Mouse (Mus musculus): ENCODE results near the gene Cd82. TPM values are rescaled to one million over a fixed set of nuclear protein-coding genes. Genes with fewer than 3 reads are reported as not detected.

Cd82 gene
- 17.4 and 27.4 TPM in 2 replicates for polyA plus RNA-seq (2014; fragmentation: Nextera tagmentation; extraction: Ambion mirVana)

DNA sequence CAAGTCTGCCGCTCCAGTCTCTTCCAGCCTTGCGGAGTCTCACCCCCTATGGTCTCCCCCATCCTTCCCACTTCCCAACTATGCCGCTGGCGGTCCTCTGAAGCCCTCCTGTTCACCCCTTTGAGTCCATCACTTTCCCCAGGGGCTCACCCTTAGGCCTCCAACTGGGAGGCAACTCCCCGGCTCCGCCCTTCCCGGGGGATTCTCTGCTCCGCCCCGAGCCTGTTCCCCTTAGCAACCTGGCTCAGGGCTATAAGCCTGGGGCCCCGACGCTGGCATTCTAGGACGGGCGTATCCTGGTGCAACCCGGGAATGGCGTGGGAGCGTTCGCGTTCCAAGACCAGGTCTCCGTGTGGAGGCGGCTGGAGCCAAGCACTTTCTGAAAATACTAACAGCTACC lies at the start of gene Cd82:
Cd82 (minus strand) TSS at position 381 of the 400 bp plus-strand sequence.
- 2% methylated on average over 20 of the region's 20 CpGs for WGBS
- H3K4me2 ChIP-seq (replicated peaks; ENCODE audit: low read depth, low read length) = peak within 1 kb of the TSS; percentile 77
- peaks cover 11% of the 10 kb centered on the region; the same call in 1 of the 2 replicates for H3K4me1 ChIP-seq (ENCODE audit: control insufficient read depth, insufficient read depth, low read length)
- H3K27me3 ChIP-seq (ENCODE audit: control insufficient read depth, insufficient read depth, low read length) = 0 out of 2 replicates have a peak, but pooled peaks cover 7% of the 10 kb centered on the region
- peak; percentile 85 for ATAC-seq (ENCODE audit: low FRiP score, low TSS enrichment)
- H3K9me3 ChIP-seq (ENCODE audit: control insufficient read depth, low read length) = no peaks in the 10 kb centered on the region
- H3K27ac ChIP-seq (ENCODE audit: low read depth, low read length) = peak within 1 kb of the TSS; percentile 71; the same call in 1 of the 2 replicates
- peak within 1 kb of the TSS; percentile 46 for H3K4me3 ChIP-seq (ENCODE audit: low read length)
- H3K9ac ChIP-seq (ENCODE audit: low read depth, low read length) = peak within 1 kb of the TSS; percentile 57
- H3K36me3 ChIP-seq (ENCODE audit: control insufficient read depth, insufficient read depth, low read length) = no peaks in the 10 kb centered on the region

DNA sequence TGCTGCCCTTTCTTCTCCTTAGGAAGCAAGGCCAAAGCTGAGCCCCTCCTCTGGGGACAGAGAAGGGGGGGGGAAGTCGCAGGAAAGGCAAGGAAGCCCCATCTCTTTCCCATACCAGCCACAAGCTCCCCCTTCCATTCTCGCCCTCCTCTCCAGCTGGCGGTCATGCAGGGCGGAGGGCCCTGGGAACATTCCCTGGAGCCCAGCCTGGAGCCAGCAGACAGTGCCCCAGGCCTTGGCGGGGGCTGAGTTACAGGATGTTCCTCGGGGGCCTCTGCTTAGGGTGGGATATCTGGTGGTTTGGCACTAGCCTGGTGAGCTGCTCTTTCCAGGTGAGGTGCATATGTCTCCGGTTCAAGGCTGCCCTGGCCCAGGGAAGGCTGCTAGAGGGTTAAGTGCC lies 49.2 kb upstream of the Cd82 start:
- Histone ChIP-seq H3K4me1 (ENCODE audit: control insufficient read depth, insufficient read depth, low read length) (no peaks in the 10 kb centered on the region), H3K9me3 (ENCODE audit: control insufficient read depth, low read length) (no peaks in the 10 kb centered on the region), H3K4me2 (replicated peaks; ENCODE audit: low read depth, low read length) (no peak overlapping the region), H3K4me3 (ENCODE audit: low read length) (no peak overlapping the region), H3K27me3 (ENCODE audit: control insufficient read depth, insufficient read depth, low read length) (no peaks in the 10 kb centered on the region), H3K36me3 (ENCODE audit: control insufficient read depth, insufficient read depth, low read length) (no peaks in the 10 kb centered on the region), H3K27ac (ENCODE audit: low read depth, low read length) (no peak overlapping the region), H3K9ac (ENCODE audit: low read depth, low read length) (no peak overlapping the region)
- 62% methylated on average over 7 of the region's 7 CpGs for WGBS
- ATAC-seq (ENCODE audit: low FRiP score, low TSS enrichment) = no peak

- no peak overlapping the region for H3K4me3 ChIP-seq (ENCODE audit: low read length)
- no peak overlapping the region for H3K27ac ChIP-seq (ENCODE audit: low read depth, low read length)
- ATAC-seq (ENCODE audit: low FRiP score, low TSS enrichment) = no peak
- no peaks in the 10 kb centered on the region for H3K4me1 ChIP-seq (ENCODE audit: control insufficient read depth, insufficient read depth, low read length)
- H3K36me3 ChIP-seq (ENCODE audit: control insufficient read depth, insufficient read depth, low read length) = no peaks in the 10 kb centered on the region
- no peak overlapping the region for H3K9ac ChIP-seq (ENCODE audit: low read depth, low read length)
- H3K27me3 ChIP-seq (ENCODE audit: control insufficient read depth, insufficient read depth, low read length) = no peaks in the 10 kb centered on the region
- WGBS = 100% methylated on average over 1 of the region's 1 CpGs
- H3K4me2 ChIP-seq (replicated peaks; ENCODE audit: low read depth, low read length) = no peak overlapping the region
- H3K9me3 ChIP-seq (ENCODE audit: control insufficient read depth, low read length) = no peaks in the 10 kb centered on the region
These were observed 47.9 kb upstream of the Cd82 start for GRCm38 (mm10) chr2:93510839-93511238.

DNA sequence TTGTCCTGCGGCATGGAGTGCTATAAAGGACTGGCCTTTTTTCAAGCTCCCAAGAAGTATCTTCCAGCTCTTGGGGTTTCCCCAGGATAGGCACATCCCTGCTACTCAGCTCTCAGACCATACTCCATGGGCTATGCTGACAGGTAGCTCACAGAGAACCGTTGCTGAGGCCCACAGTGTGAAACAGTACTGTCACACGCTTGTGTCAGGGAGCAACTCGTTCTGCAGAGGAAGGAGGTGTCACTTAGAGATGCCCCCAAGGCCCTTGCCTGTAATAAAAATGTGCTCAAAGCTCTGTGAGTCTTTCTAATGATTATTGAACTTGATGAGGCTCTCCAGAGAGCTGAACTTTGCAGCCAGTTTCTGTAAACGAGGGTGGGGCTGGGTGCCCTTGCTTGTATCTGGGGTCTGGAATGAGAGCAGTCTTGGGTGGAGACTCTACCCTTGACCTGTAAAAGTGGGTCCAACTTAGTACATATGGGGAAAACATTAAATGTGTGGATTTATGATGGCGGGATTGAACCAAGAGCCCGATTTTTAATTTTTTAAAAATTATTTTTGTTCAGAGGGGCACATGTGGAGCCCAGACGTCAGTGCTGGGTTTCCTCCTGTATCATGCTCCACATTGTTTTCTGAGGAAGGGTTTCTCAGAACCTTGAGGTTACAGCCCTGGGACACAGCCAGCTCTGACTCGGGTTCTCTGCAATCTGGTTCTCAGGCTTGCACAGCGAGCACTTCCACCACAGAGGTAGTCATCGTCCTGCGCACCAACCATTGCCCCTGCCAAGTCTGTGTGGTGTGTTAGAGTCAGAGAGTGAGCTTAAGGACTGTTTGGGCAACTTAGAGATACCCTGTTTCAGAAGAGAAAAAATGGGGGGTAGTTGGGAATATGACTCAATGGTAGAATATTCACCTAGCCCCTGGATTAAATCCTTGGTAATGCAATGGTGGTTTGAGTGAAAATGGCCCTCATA lies 47.1 kb upstream of the Cd82 start:
- Histone ChIP-seq H3K9me3 (ENCODE audit: control insufficient read depth, low read length) (no peaks in the 10 kb centered on the region), H3K4me2 (replicated peaks; ENCODE audit: low read depth, low read length) (no peak overlapping the region), H3K27ac (ENCODE audit: low read depth, low read length) (no peak overlapping the region), H3K4me1 (ENCODE audit: control insufficient read depth, insufficient read depth, low read length) (no peaks in the 10 kb centered on the region), H3K9ac (ENCODE audit: low read depth, low read length) (no peak overlapping the region), H3K4me3 (ENCODE audit: low read length) (no peak overlapping the region), H3K36me3 (ENCODE audit: control insufficient read depth, insufficient read depth, low read length) (no peaks in the 10 kb centered on the region), H3K27me3 (ENCODE audit: control insufficient read depth, insufficient read depth, low read length) (no peaks in the 10 kb centered on the region)
- WGBS = 73% methylated on average over 12 of the region's 12 CpGs
- ATAC-seq (ENCODE audit: low FRiP score, low TSS enrichment) = no peak

GRCm38 (mm10) chr2:93505091-93505490 lies 42.2 kb upstream of the Cd82 start:
- H3K9me3 ChIP-seq (ENCODE audit: control insufficient read depth, low read length) = no peaks in the 10 kb centered on the region
- no peak overlapping the region for H3K4me2 ChIP-seq (replicated peaks; ENCODE audit: low read depth, low read length)
- 81% methylated on average over 6 of the region's 6 CpGs for WGBS
- no peaks in the 10 kb centered on the region for H3K27me3 ChIP-seq (ENCODE audit: control insufficient read depth, insufficient read depth, low read length)
- no peaks in the 10 kb centered on the region for H3K4me1 ChIP-seq (ENCODE audit: control insufficient read depth, insufficient read depth, low read length)
- no peak overlapping the region for H3K27ac ChIP-seq (ENCODE audit: low read depth, low read length)
- H3K9ac ChIP-seq (ENCODE audit: low read depth, low read length) = no peak overlapping the region
- ATAC-seq (ENCODE audit: low FRiP score, low TSS enrichment) = no peak
- no peaks in the 10 kb centered on the region for H3K36me3 ChIP-seq (ENCODE audit: control insufficient read depth, insufficient read depth, low read length)
- no peak overlapping the region for H3K4me3 ChIP-seq (ENCODE audit: low read length)

DNA sequence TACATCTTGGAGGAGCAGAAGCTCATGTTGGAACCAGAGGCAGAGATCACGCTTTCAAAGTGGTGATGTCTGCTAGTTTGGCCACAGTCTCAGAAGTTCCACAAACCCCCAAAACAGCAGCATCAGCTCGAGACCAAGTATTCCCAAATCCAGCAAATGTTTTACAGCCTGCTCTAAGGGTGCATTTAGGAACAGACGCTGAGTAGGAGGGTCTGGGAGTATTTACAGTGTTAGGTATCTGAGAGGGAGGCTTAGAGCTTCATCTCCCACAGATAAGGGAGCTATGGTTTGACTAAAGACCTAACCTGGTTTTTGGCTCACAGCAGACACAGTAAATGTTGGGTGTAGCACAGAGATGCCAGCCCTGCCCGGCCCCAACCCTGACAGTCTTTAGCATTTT lies 40.4 kb upstream of the Cd82 start:
- no peaks in the 10 kb centered on the region for H3K4me1 ChIP-seq (ENCODE audit: control insufficient read depth, insufficient read depth, low read length)
- H3K36me3 ChIP-seq (ENCODE audit: control insufficient read depth, insufficient read depth, low read length) = no peaks in the 10 kb centered on the region
- no peak overlapping the region for H3K27ac ChIP-seq (ENCODE audit: low read depth, low read length)
- WGBS = 60% methylated on average over 4 of the region's 4 CpGs
- H3K27me3 ChIP-seq (ENCODE audit: control insufficient read depth, insufficient read depth, low read length) = no peaks in the 10 kb centered on the region
- H3K9me3 ChIP-seq (ENCODE audit: control insufficient read depth, low read length) = no peaks in the 10 kb centered on the region
- H3K9ac ChIP-seq (ENCODE audit: low read depth, low read length) = no peak overlapping the region
- no peak overlapping the region for H3K4me2 ChIP-seq (replicated peaks; ENCODE audit: low read depth, low read length)
- no peak overlapping the region for H3K4me3 ChIP-seq (ENCODE audit: low read length)
- no peak for ATAC-seq (ENCODE audit: low FRiP score, low TSS enrichment)

DNA sequence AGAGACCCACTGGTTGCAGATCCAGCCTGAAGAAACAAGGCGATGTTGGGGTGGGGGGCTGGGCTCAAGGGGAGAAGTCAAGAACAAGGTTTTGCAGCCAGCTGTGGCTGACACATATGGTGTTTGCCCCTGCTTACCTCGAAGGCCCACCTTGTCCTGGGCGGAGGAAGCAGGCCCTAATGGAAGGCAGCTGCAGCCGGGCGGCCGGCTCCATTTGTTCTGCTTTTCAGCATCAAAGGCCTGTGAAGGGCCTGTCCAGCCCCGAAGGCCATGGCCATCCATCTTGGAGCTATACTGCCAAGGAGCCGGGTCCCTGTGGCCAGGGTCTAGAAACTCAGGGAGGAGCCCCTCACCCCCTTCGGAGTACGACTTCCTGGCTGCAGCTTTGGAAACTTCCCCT lies 38.4 kb upstream of the Cd82 start:
- Histone ChIP-seq H3K27me3 (ENCODE audit: control insufficient read depth, insufficient read depth, low read length) (no peaks in the 10 kb centered on the region), H3K27ac (ENCODE audit: low read depth, low read length) (no peak overlapping the region), H3K9ac (ENCODE audit: low read depth, low read length) (no peak overlapping the region), H3K4me2 (replicated peaks; ENCODE audit: low read depth, low read length) (no peak overlapping the region), H3K4me3 (ENCODE audit: low read length) (no peak overlapping the region), H3K9me3 (ENCODE audit: control insufficient read depth, low read length) (no peaks in the 10 kb centered on the region), H3K36me3 (ENCODE audit: control insufficient read depth, insufficient read depth, low read length) (no peaks in the 10 kb centered on the region), H3K4me1 (ENCODE audit: control insufficient read depth, insufficient read depth, low read length) (no peaks in the 10 kb centered on the region)
- ATAC-seq (ENCODE audit: low FRiP score, low TSS enrichment) = no peak
- WGBS = 30% methylated on average over 10 of the region's 10 CpGs

GRCm38 (mm10) chr2:93497221-93497620 lies 34.3 kb upstream of the Cd82 start:
- Histone ChIP-seq H3K4me1 (ENCODE audit: control insufficient read depth, insufficient read depth, low read length) (no peaks in the 10 kb centered on the region), H3K9ac (ENCODE audit: low read depth, low read length) (no peak overlapping the region), H3K4me2 (replicated peaks; ENCODE audit: low read depth, low read length) (no peak overlapping the region), H3K27ac (ENCODE audit: low read depth, low read length) (no peak overlapping the region), H3K27me3 (ENCODE audit: control insufficient read depth, insufficient read depth, low read length) (no peaks in the 10 kb centered on the region), H3K9me3 (ENCODE audit: control insufficient read depth, low read length) (no peaks in the 10 kb centered on the region), H3K36me3 (ENCODE audit: control insufficient read depth, insufficient read depth, low read length) (no peaks in the 10 kb centered on the region), H3K4me3 (ENCODE audit: low read length) (no peak overlapping the region)
- no peak for ATAC-seq (ENCODE audit: low FRiP score, low TSS enrichment)
- 89% methylated on average over 5 of the region's 5 CpGs for WGBS

DNA sequence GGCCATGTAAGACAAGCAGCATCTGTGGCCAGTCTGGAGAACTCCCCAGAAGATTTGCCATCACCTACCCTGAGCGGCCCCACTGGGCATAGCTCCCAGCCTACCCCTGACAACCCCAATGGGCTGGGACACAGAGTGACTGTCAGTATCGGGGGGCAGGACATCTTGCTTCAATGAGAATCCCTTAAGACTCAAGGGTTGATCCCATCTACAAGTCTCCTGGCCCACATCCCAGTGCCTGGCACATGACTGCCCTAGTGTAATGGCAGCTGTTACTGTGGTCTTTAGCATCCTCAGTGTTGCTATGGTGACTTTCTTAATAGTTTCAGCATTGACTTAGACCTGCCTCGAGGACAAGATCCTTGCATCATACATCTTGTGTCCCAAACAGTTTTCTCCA lies 32.2 kb upstream of the Cd82 start:
- ATAC-seq (ENCODE audit: low FRiP score, low TSS enrichment) = no peak
- Histone ChIP-seq H3K36me3 (ENCODE audit: control insufficient read depth, insufficient read depth, low read length) (no peaks in the 10 kb centered on the region), H3K9ac (ENCODE audit: low read depth, low read length) (no peak overlapping the region), H3K27ac (ENCODE audit: low read depth, low read length) (no peak overlapping the region), H3K9me3 (ENCODE audit: control insufficient read depth, low read length) (no peaks in the 10 kb centered on the region), H3K4me2 (replicated peaks; ENCODE audit: low read depth, low read length) (no peak overlapping the region), H3K27me3 (ENCODE audit: control insufficient read depth, insufficient read depth, low read length) (no peaks in the 10 kb centered on the region), H3K4me3 (ENCODE audit: low read length) (no peak overlapping the region), H3K4me1 (ENCODE audit: control insufficient read depth, insufficient read depth, low read length) (no peaks in the 10 kb centered on the region)
- WGBS = 86% methylated on average over 3 of the region's 3 CpGs
